Mouse (Mus musculus) liver, embryonic 11.5 days (tissue): ENCODE measurements at regions not wholly inside any gene's neighbourhood (a gene's known extent, or its start where the extent isn't known, plus 50 kb on each side); places are given as distances from the start of the nearest gene placed in this dataset.

Source experiments
- ATAC-seq: fragments of 200-750 bp; cut with Nextera tagmentation; replicated peaks from 2 replicates; pipeline ENCODE4 v1.8.0; 2017; ENCODE audit warnings: moderate number of reproducible peaks, mild to moderate bottlenecking, moderate TSS enrichment, moderate library complexity; ENCODE audit not compliant: low FRiP score
- DNase-seq: peaks from one replicate; pipeline ENCODE4 v3.0.0-alpha.2; 2017; ENCODE audit warnings: low spot score
- H3K27ac ChIP-seq: fragments of 300-500 bp; sonication (generic); 2 replicates; pipeline ENCODE4 v1.5.1; 2014; ENCODE audit warnings: mild to moderate bottlenecking, low read depth, low read length, control low read depth
- H3K27me3 ChIP-seq: fragments of 300-500 bp; sonication (generic); replicated peaks from 2 replicates; pipeline ENCODE4 v1.6.1; 2014; ENCODE audit warnings: low read length, mixed read lengths; ENCODE audit not compliant: control insufficient read depth, insufficient read depth
- H3K36me3 ChIP-seq: fragments of 300-500 bp; sonication (generic); 2 replicates; pipeline ENCODE4 v1.6.1; 2014; ENCODE audit warnings: mild to moderate bottlenecking, low read length, moderate library complexity, mixed read lengths; ENCODE audit not compliant: control insufficient read depth, insufficient read depth
- H3K4me1 ChIP-seq: fragments of 300-500 bp; sonication (generic); replicated peaks from 2 replicates; pipeline ENCODE4 v1.6.1; 2014; ENCODE audit warnings: low read length, mixed read lengths; ENCODE audit not compliant: control insufficient read depth, insufficient read depth
- H3K4me2 ChIP-seq: fragments of 300-500 bp; sonication (generic); 2 replicates; pipeline ENCODE4 v1.6.1; 2014; ENCODE audit warnings: mild to moderate bottlenecking, control low read depth, moderate library complexity
- H3K4me3 ChIP-seq: fragments of 300-500 bp; sonication (generic); 2 replicates; pipeline ENCODE4 v1.5.1; 2014; ENCODE audit warnings: low read depth, low read length, control low read depth
- H3K9ac ChIP-seq: fragments of 300-500 bp; sonication (generic); 2 replicates; pipeline ENCODE4 v1.6.1; 2014; ENCODE audit warnings: low read depth, low read length, control low read depth
- H3K9me3 ChIP-seq: fragments of 300-500 bp; sonication (generic); 2 replicates; pipeline ENCODE4 v1.6.1; 2016; ENCODE audit warnings: low read length, inconsistent platforms, mixed read lengths; ENCODE audit not compliant: control insufficient read depth
- WGBS: fragments of 180-500 bp; shearing (Covaris S2); extraction: QIAGEN DNeasy Blood & Tissue Kit; methylation state at CpG from one replicate; pipeline ENCODE4 v1.1.7; 2014; 5-methylcytosine and 5-hydroxymethylcytosine counted together

GRCm38 (mm10) chr6:93539171-93539570 is 595.9 kb upstream of the Adamts9 start:
- DNase-seq (no peak), ATAC-seq (no peak)
- H3K4me3 ChIP-seq, result no peak overlapping the region
- no peaks in the 10 kb centered on the region for H3K4me1 ChIP-seq
- no peaks in the 10 kb centered on the region for H3K36me3 ChIP-seq
- no peaks in the 10 kb centered on the region for H3K27me3 ChIP-seq
- no peak overlapping the region for H3K4me2 ChIP-seq
- 78% methylated on average over 4 of the region's 4 CpGs for WGBS
- H3K9me3 ChIP-seq, result no peaks in the 10 kb centered on the region
- no peak overlapping the region for H3K9ac ChIP-seq
- no peak overlapping the region for H3K27ac ChIP-seq

DNA sequence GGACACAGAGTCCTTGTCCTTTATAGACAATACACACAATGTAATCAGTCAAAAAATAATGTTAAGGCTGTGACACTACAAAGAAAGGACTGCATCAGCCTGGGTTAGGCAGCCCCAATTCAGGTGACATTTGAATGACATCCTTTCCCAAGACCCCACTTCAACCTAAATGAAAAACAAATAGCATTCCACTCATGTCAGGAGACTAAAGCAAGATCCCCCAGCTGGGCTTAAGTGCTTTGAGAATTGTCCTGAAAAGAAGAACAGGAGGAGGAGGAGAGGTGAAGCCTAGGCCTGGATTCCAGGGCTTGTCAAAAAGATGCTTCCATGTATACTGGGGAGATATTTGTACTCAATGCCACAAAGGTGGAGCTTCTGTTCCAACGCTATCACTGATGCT is 594.7 kb upstream of the Adamts9 start:
- no peaks in the 10 kb centered on the region for H3K4me1 ChIP-seq
- WGBS, result 70% methylated on average over 1 of the region's 1 CpGs
- ATAC-seq (no peak), DNase-seq (no peak)
- no peaks in the 10 kb centered on the region for H3K9me3 ChIP-seq
- no peaks in the 10 kb centered on the region for H3K36me3 ChIP-seq
- H3K4me3 ChIP-seq, result no peak overlapping the region
- H3K9ac ChIP-seq, result no peak overlapping the region
- H3K4me2 ChIP-seq, result no peak overlapping the region
- no peak overlapping the region for H3K27ac ChIP-seq
- H3K27me3 ChIP-seq, result no peaks in the 10 kb centered on the region

DNA sequence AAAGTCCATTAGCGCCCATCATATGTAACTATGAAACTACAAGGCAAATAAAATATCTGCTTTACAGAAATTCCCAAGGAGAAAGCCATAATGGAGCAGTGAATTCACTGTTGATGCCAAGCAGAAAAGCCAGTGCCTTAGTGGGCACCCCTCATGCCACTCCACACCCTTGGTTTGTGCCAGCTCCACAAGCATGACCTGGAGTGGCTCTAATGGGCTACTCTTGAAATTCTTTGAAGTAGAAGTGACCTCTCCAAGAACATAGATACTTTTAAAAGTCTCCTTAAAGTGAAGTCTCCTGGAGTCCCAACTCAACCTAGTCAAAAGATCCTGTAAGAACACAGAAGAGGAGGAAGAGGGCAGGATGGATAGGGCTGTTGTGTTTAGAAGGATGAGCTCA is 593.8 kb upstream of the Adamts9 start:
- H3K9ac ChIP-seq, result no peak overlapping the region
- H3K27ac ChIP-seq, result no peak overlapping the region
- no peak overlapping the region for H3K4me3 ChIP-seq
- DNase-seq (no peak), ATAC-seq (no peak)
- H3K4me1 ChIP-seq, result no peaks in the 10 kb centered on the region
- no peaks in the 10 kb centered on the region for H3K9me3 ChIP-seq
- no peaks in the 10 kb centered on the region for H3K36me3 ChIP-seq
- no peaks in the 10 kb centered on the region for H3K27me3 ChIP-seq
- 90% methylated on average over 1 of the region's 1 CpGs for WGBS
- no peak overlapping the region for H3K4me2 ChIP-seq

DNA sequence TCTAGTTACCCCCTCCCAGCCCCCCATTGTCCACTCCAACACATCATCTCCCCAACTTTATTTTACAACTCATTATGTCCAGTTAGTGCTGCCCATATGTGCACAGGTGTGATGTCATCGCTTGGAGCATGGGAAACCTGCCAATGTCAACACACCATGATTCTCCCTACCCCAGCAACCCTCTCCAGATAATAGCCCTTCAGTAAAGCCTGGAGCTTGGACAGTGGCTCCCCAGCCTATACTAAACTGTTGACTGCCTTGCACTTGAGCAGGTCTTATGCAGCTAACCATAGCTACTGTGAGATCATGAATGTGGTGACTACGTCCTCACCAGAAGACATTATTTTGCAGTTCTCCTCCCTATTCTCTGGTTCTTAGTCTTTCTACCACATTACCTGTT is 570.5 kb upstream of the Adamts9 start:
- Histone ChIP-seq H3K36me3 (no peaks in the 10 kb centered on the region), H3K9me3 (no peaks in the 10 kb centered on the region), H3K9ac (no peak overlapping the region), H3K27ac (no peak overlapping the region), H3K4me3 (no peak overlapping the region), H3K4me1 (no peaks in the 10 kb centered on the region), H3K27me3 (no peaks in the 10 kb centered on the region; the same call in 1 of the 2 replicates), H3K4me2 (no peak overlapping the region)
- WGBS, result 83% methylated on average over 2 of the region's 2 CpGs
- ATAC-seq (no peak), DNase-seq (no peak)

GRCm38 (mm10) chr6:93509857-93510256 is 566.6 kb upstream of the Adamts9 start:
- no peak overlapping the region for H3K4me2 ChIP-seq
- DNase-seq, result no peak
- no peak overlapping the region for H3K4me3 ChIP-seq
- WGBS, result 45% methylated on average over 1 of the region's 1 CpGs
- H3K27me3 ChIP-seq, result no peaks in the 10 kb centered on the region; the same call in 1 of the 2 replicates
- no peaks in the 10 kb centered on the region for H3K36me3 ChIP-seq
- H3K9ac ChIP-seq, result no peak overlapping the region
- H3K27ac ChIP-seq, result no peak overlapping the region
- no peaks in the 10 kb centered on the region for H3K4me1 ChIP-seq
- no peaks in the 10 kb centered on the region for H3K9me3 ChIP-seq
- ATAC-seq, result no peak

DNA sequence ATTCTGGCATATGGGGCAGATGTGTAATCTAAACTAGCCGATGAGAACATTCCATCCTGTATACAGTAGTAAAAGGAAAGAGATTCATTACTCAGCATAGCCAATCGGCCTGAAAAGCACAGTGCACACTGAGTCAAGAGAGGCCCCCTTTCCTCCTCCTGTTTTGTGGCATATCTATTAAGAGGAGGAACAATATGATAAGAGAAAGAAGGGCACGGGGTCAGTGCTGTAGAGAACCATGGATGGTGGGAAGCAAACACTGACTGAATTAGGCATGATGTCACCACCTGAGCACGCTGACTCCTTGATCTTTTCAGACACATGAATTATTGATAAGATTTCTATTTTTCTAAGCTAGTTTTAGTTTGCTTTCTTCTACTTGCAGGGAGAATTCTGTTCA is 554.5 kb upstream of the Adamts9 start:
- Histone ChIP-seq H3K36me3 (no peaks in the 10 kb centered on the region), H3K4me3 (no peak overlapping the region), H3K4me1 (no peaks in the 10 kb centered on the region), H3K27me3 (no peaks in the 10 kb centered on the region), H3K27ac (no peak overlapping the region), H3K4me2 (no peak overlapping the region), H3K9me3 (no peaks in the 10 kb centered on the region), H3K9ac (no peak overlapping the region)
- 63% methylated on average over 4 of the region's 4 CpGs for WGBS
- no peak for ATAC-seq
- no peak for DNase-seq

DNA sequence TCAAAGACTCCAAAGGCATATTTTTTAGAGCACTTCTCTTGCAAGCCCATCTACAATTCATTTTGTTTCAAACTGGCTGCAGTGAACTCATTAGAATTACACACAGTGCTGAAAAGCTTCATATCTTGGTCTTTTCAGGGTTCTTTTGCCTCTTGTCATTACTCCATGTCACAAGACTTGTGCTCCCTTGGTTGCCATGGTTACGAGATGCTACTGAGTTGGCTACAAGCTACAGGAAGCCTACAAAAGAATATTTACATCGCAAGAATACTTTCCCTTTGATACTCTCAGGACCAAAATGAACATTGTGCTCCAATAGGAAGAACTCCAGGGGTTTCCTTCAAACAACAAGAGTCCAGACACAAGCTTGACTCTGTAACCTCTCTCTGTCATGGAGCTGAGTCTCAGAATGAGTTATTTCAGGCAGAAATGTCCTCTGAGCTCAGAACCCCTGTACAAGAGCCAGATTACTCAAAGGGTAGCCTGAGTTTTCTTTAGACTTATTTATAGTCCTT is 545.2 kb upstream of the Adamts9 start:
- H3K27ac ChIP-seq, result no peak overlapping the region
- 77% methylated on average over 2 of the region's 2 CpGs for WGBS
- no peaks in the 10 kb centered on the region for H3K27me3 ChIP-seq
- no peaks in the 10 kb centered on the region for H3K36me3 ChIP-seq
- no peak for ATAC-seq
- no peak overlapping the region for H3K4me2 ChIP-seq
- no peak for DNase-seq
- H3K4me3 ChIP-seq, result no peak overlapping the region
- H3K4me1 ChIP-seq, result no peaks in the 10 kb centered on the region
- no peak overlapping the region for H3K9ac ChIP-seq
- H3K9me3 ChIP-seq, result no peaks in the 10 kb centered on the region

GRCm38 (mm10) chr6:93478521-93478920 is 535.2 kb upstream of the Adamts9 start:
- ATAC-seq, result no peak
- Histone ChIP-seq H3K4me2 (no peak overlapping the region), H3K9ac (no peak overlapping the region), H3K27me3 (no peaks in the 10 kb centered on the region), H3K27ac (no peak overlapping the region), H3K36me3 (no peaks in the 10 kb centered on the region), H3K4me1 (no peaks in the 10 kb centered on the region), H3K9me3 (no peaks in the 10 kb centered on the region), H3K4me3 (no peak overlapping the region)
- 88% methylated on average over 2 of the region's 2 CpGs for WGBS
- DNase-seq, result no peak

DNA sequence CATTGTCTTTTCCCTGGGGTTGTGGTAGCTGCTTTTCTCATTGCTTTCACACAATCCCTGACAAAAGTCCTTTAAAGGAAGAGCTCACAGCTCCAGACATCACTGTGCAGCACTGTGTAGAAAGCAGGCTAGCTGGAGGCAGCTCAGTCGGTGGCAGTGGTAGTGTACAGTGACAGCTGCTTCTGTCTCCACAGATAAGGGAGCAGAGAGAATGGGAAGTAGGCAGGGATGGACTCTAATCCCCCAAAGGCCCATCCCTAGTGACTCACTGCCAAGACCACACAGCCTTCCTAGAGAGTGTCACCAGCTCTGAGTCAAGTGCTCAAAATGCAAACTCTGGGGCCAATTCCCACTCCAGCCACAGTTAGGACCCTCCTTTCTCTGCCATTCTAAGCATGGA is 531.7 kb upstream of the Adamts9 start:
- Histone ChIP-seq H3K4me2 (no peak overlapping the region), H3K36me3 (no peaks in the 10 kb centered on the region), H3K9me3 (no peaks in the 10 kb centered on the region), H3K9ac (no peak overlapping the region), H3K4me1 (no peaks in the 10 kb centered on the region), H3K4me3 (no peak overlapping the region), H3K27ac (no peak overlapping the region), H3K27me3 (no peaks in the 10 kb centered on the region)
- WGBS, result 10% methylated on average over 1 of the region's 1 CpGs
- DNase-seq (no peak), ATAC-seq (no peak)
